Mouse (Mus musculus) heart, postnatal 14 days (tissue): Measurements from ENCODE around the gene Map3k19. TPM values are rescaled to one million over a fixed set of nuclear protein-coding genes. Genes with fewer than 3 reads are reported as not detected.

ENCODE experiments used
- total RNA-seq, 2 experiments: library from RNA; stranded (reverse); gene quantifications; 2 replicates each; pipeline ENCODE4 v1.2.3; 2021

Gene Map3k19
- total RNA-seq, 2 experiments from 2014 or later: 0.17 TPM; not detected in 1

Other genes with a start within 250 kb of the Map3k19 start
- gene Tmem163, start 175.5 kb downstream of the Map3k19 start, total RNA-seq: 1 to 10 TPM; 2.6 to 7.2 TPM
- gene Acmsd, start 125.6 kb downstream of the Map3k19 start, total RNA-seq: under 1 TPM; 0.33 to 0.44 TPM
- 10 to 100 TPM; 31.0 to 33.2 TPM for gene Ccnt2, start 80.9 kb downstream of the Map3k19 start, total RNA-seq
- 10 to 100 TPM; 37.6 to 39.3 TPM for gene Rab3gap1, start 13.7 kb upstream of the Map3k19 start, total RNA-seq
- gene Zranb3, start 248.0 kb upstream of the Map3k19 start, total RNA-seq: 1 to 10 TPM; 4.9 to 5.3 TPM
- 10 to 100 TPM; 57.5 to 57.6 TPM for gene R3hdm1, start 248.3 kb upstream of the Map3k19 start, total RNA-seq